Mouse (Mus musculus): ENCODE results near the gene Cacnb1. TPM values are rescaled to one million over a fixed set of nuclear protein-coding genes. Genes with fewer than 3 reads are reported as not detected.

Cacnb1 gene
- 4.9 TPM for polyA plus RNA-seq (2017; shearing (Covaris generic))

DNA sequence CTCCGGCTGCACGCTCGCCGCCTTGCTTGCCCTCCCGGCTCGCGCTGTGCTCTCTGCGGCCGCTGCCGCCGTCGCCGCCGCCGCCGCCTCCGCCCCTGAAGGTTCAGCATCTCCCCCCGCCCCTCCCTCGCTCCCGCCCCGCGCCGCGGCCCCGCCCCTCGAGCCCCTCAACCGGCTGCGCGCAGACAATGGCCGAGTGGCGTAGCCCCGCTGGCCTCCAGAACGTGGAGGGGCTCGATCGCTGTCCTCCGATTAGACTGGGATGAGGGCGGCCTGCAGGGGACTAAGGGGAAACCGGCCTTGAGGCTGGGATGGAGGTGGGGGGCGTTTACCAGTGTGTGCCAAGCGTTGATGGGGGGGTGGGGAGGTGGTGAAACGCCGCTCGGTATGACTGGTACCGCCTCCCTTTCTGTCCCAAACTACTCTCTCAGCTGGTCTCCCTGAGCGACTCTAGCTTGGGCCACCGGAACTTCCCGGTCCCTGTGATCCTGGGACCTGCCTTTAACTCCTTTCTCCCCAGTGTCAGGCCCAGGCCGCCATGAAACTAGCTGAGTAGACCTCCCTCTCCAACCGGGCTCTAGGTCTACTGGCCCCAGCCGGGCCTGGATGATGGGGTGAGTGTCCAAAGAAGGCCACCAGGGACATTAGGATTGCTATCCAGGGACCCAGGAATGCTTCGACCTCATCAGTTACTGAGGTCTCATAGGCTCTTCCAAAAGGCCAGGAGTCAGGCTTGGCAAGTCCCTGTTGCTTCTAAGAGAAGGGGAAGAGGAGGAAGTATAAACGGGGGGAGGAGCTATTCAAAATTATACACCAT, at the start of gene Cacnb1:
Gene Cacnb1 (minus strand): TSS at position 480 of the 817 bp plus-strand sequence.

GRCm38 (mm10) chr11:98052989-98053834, 30.4 kb upstream of the Cacnb1 start, which contains the start of gene Stac2:
Gene Stac2, minus strand, starts transcription at chr11:98053462.

DNA sequence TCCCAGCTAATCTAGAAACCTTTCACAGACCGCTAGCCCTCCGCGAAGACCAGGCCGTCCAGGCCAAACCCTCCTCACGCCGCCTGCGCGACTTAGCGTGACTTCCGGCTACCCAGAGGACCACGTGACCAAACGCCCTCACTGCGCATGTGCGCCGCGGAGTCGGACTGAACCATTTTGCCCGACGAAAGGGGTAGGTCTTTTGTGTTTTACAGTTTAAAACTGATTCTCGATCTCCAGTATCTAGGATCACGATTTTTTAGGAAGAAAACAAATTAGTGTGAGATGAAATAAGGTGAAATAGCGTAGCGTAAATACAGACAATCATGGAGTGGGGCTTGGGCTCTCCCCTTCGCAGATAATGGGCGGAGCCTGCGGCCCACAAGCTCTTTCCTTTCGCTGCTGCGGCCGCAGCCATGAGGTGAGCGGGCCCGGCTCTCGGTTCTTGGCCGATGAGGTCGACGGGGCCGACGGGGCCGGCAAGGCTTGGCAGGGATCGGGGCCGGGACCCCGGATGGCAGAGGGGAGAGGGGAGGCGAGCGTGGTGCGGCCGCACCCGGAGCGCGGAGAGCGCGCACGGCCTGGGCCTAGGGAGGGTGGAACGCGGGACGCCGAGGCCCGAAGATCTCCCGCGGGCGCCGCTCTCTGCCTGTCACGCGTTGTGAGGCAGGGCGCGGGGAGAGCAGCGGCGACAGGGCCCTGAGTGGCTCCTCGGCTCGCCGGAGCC, 3.9 kb upstream of the Cacnb1 start, which contains the start of gene Rpl19:
Gene Rpl19 (plus strand): TSS at position 141 of the 727 bp plus-strand sequence.

GRCm38 (mm10) chr11:97995564-97996288, 27.1 kb downstream of the Cacnb1 start, which contains the start of gene Arl5c:
Gene Arl5c, minus strand, starts transcription at chr11:97996181.

GRCm38 (mm10) chr11:97985727-97986677, 36.8 kb downstream of the Cacnb1 start, which contains the start of gene Plxdc1:
Gene Plxdc1, minus strand, starts transcription at chr11:97986444.

Other genes starting within 250 kb of the Cacnb1 start
- not detected for gene 1700001P01Rik, start 247.1 kb downstream of the Cacnb1 start, polyA plus RNA-seq (2017; shearing (Covaris generic))
- 695 TPM for gene Rpl23, start 240.6 kb downstream of the Cacnb1 start, polyA plus RNA-seq (2017; shearing (Covaris generic))
- 240 TPM for gene Lasp1, start 224.0 kb downstream of the Cacnb1 start, polyA plus RNA-seq (2017; shearing (Covaris generic))
- gene B230217C12Rik, start 182.3 kb downstream of the Cacnb1 start, polyA plus RNA-seq (2017; shearing (Covaris generic)) = 0.77 TPM
- gene Fbxo47, start 138.9 kb downstream of the Cacnb1 start, polyA plus RNA-seq (2017; shearing (Covaris generic)) = 1.1 TPM
- gene Plxdc1, start 36.6 kb downstream of the Cacnb1 start, polyA plus RNA-seq (2017; shearing (Covaris generic)) = 1.4 TPM
- 139 TPM for gene Arl5c, start 26.9 kb downstream of the Cacnb1 start, polyA plus RNA-seq (2017; shearing (Covaris generic))
- 2,039 TPM for gene Rpl19, start 3.7 kb upstream of the Cacnb1 start, polyA plus RNA-seq (2017; shearing (Covaris generic))
- gene Stac2, start 30.4 kb upstream of the Cacnb1 start, polyA plus RNA-seq (2017; shearing (Covaris generic)) = not detected
- 8.4 TPM for gene Fbxl20, start 127.4 kb upstream of the Cacnb1 start, polyA plus RNA-seq (2017; shearing (Covaris generic))
- 52.7 TPM for gene Med1, start 170.3 kb upstream of the Cacnb1 start, polyA plus RNA-seq (2017; shearing (Covaris generic))
- 19.0 TPM for gene Cdk12, start 180.0 kb upstream of the Cacnb1 start, polyA plus RNA-seq (2017; shearing (Covaris generic))

Measured in CD4-positive, CD25-positive, alpha-beta regulatory T cell, adult 9 weeks (primary cell).